Comparison of ENCODE assay signal across 9 mouse cellular contexts in the genomic region with DNA sequence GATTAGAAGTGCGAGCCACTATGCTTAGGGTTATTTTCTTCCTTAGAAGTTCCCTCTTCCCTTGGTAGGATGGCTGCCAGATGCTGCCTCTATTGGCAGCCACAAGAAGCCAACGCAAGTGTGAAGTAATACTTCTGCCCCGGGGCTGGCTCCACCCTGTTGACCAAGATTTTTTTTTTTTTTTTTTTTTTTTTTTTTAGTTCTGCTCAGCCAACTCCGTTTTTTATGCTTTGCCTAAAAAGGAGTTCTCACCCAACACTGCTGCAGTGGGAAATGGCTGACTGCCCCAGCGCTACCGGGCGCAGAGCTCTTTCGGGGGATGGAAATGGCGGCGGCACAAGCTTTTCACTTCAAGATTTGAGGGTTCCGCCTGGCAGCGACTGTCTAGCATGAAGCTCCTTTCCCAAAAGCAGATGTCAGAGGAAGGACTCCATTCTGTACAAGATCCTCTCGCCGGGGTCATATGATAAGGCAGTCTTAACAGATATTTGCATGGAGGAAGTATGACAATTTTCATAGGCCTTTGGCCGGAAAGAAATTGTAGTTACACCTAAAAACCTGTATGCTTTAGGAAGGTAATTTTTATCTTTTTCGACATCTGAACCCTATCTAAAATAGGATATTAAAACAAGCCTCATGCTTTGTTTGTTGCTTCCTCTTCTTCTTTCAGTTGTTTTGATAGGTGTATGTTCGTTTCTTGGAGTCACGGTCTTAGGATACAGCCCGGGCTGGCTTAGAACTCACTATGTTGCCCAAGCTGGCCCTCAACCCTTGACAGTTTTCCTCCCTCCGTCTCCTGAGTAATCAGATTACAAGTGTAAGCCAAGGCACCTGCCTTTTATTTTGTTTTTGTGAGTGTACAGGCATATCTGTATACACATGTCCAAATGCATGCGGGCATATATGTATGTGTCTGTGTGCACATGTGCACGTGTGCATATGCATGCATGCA. TPM values are rescaled to one million over a fixed set of nuclear protein-coding genes. Genes with fewer than 3 reads are reported as not detected.
A peak's percentile ranks its signal among the peaks of the same experiment; 100 is the strongest.
DNase-seq lines count a peak whose midpoint lies in the region; ATAC-seq and TF ChIP-seq lines count a peak whose summit lies in the region.
"Had no signal": no experiment of that assay in that cellular context is flagged by ENCODE, and none has a peak within 500 bp of the region (broad histone marks: within the 10 kb centered on the region; RNA-seq: fewer than 3 reads in every experiment).

No protein-coding gene starts in this region.

- H3K4me3 ChIP-seq in heart, embryonic 12.5 days, result no peak overlapping the region
- no peak overlapping the region for H3K4me3 ChIP-seq in stomach, postnatal 0 days (ENCODE audit: low read depth, low read length)
- no peak overlapping the region for H3K4me3 ChIP-seq in neural tube, embryonic 15.5 days (replicated peaks)
- H3K4me3 ChIP-seq: neural tube, embryonic 12.5 days had no signal

- TF ChIP-seq CTCF in stomach, postnatal 0 days (IDR thresholded peaks at IDR 0.05; ENCODE audit: low read depth), result no peak

- peak; percentile 33 to 55 for DNase-seq in heart, adult 18-20 months
- DNase-seq in NIH3T3 (ENCODE audit: low read depth), result peak; percentile 80
- DNase-seq in liver, result peak; percentile 20
- no peak for DNase-seq in stomach, postnatal 0 days (ENCODE audit: low spot score)
- no peak for DNase-seq in urinary bladder, postnatal 25 days (ENCODE audit: low spot score)

- no peak for ATAC-seq in heart, embryonic 12.5 days (ENCODE audit: insufficient number of reproducible peaks, low FRiP score)
- ATAC-seq in neutrophil, adult 5-6 weeks (ENCODE audit: extremely low read depth, insufficient number of reproducible peaks, low FRiP score, poor library complexity, severe bottlenecking), result peak; percentile 74
- ATAC-seq in stomach, postnatal 0 days (ENCODE audit: low FRiP score, low TSS enrichment), result no peak
- ATAC-seq in neural tube, embryonic 15.5 days (ENCODE audit: low FRiP score), result no peak

- H3K4me1 ChIP-seq in heart, embryonic 12.5 days (replicated peaks), result peaks cover 7% of the 10 kb centered on the region; the same call in 1 of the 2 replicates
- no peaks in the 10 kb centered on the region; the same call in 1 of the 2 replicates for H3K4me1 ChIP-seq in stomach, postnatal 0 days (replicated peaks; ENCODE audit: control insufficient read depth, insufficient read depth)
- no peaks in the 10 kb centered on the region for H3K4me1 ChIP-seq in neural tube, embryonic 15.5 days
- H3K4me1 ChIP-seq: neural tube, embryonic 12.5 days had no signal

- WGBS in heart, embryonic 12.5 days, result 75% methylated on average over 22 of the region's 22 CpGs
- WGBS in stomach, postnatal 0 days, result 82% methylated on average over 22 of the region's 22 CpGs
- WGBS in neural tube, embryonic 15.5 days, result 88% methylated on average over 22 of the region's 22 CpGs

- no peak overlapping the region for H3K4me2 ChIP-seq in heart, embryonic 12.5 days
- no peak overlapping the region for H3K4me2 ChIP-seq in stomach, postnatal 0 days (replicated peaks; ENCODE audit: low read depth)
- H3K4me2 ChIP-seq in neural tube, embryonic 15.5 days, result no peak overlapping the region
- H3K4me2 ChIP-seq: neural tube, embryonic 12.5 days had no signal

- TF ChIP-seq EP300 in stomach, postnatal 0 days (optimal IDR thresholded peaks at IDR 0.05), result no peak

- no peak overlapping the region for H3K9ac ChIP-seq in heart, embryonic 12.5 days
- H3K9ac ChIP-seq in stomach, postnatal 0 days (ENCODE audit: low read length), result no peak overlapping the region
- H3K9ac ChIP-seq in neural tube, embryonic 15.5 days (replicated peaks), result no peak overlapping the region
- H3K9ac ChIP-seq: neural tube, embryonic 12.5 days had no signal

- peaks cover 16% of the 10 kb centered on the region for H3K27me3 ChIP-seq in heart, embryonic 12.5 days (replicated peaks)
- H3K27me3 ChIP-seq in stomach, postnatal 0 days (ENCODE audit: control insufficient read depth, insufficient read depth, low read length), result no peaks in the 10 kb centered on the region
- H3K27me3 ChIP-seq in neural tube, embryonic 15.5 days (replicated peaks), result no peaks in the 10 kb centered on the region
- H3K27me3 ChIP-seq: neural tube, embryonic 12.5 days had no signal

- H3K36me3 ChIP-seq in heart, embryonic 12.5 days, result no peaks in the 10 kb centered on the region
- H3K36me3 ChIP-seq in stomach, postnatal 0 days (ENCODE audit: control insufficient read depth, insufficient read depth, low read length), result no peaks in the 10 kb centered on the region
- no peaks in the 10 kb centered on the region for H3K36me3 ChIP-seq in neural tube, embryonic 15.5 days
- H3K36me3 ChIP-seq: neural tube, embryonic 12.5 days had no signal

- no peak overlapping the region for H3K27ac ChIP-seq in heart, embryonic 12.5 days (ENCODE audit: poor library complexity, severe bottlenecking)
- H3K27ac ChIP-seq in stomach, postnatal 0 days (replicated peaks), result no peak overlapping the region
- H3K27ac ChIP-seq in neural tube, embryonic 15.5 days (replicated peaks), result no peak overlapping the region
- H3K27ac ChIP-seq: neural tube, embryonic 12.5 days had no signal

- no peaks in the 10 kb centered on the region for H3K9me3 ChIP-seq in heart, embryonic 12.5 days (replicated peaks)
- no peaks in the 10 kb centered on the region for H3K9me3 ChIP-seq in stomach, postnatal 0 days (ENCODE audit: control insufficient read depth, low read length)
- H3K9me3 ChIP-seq in neural tube, embryonic 15.5 days (replicated peaks), result no peaks in the 10 kb centered on the region
- H3K9me3 ChIP-seq: neural tube, embryonic 12.5 days had no signal

RNA-seq across cellular contexts. Expression of gene Exoc6, which starts 54.6 kb away (rescaled TPM):
- total RNA-seq in heart, adult 18-20 months (2021), result 10 to 100 TPM; 32.9 to 33.2 TPM
- 21.7 and 21.8 TPM in 2 replicates for polyA plus RNA-seq in heart, embryonic 12.5 days (2016; fragmentation: Nextera tagmentation; extraction: Ambion mirVana)
- 65.1 and 69.9 TPM in 2 replicates for total RNA-seq in neutrophil, adult 5-6 weeks (2017)
- 8.7 and 9.0 TPM in 2 replicates for polyA plus RNA-seq in stomach, postnatal 0 days (2015; fragmentation: Nextera tagmentation; extraction: Ambion mirVana)
- polyA plus RNA-seq in neural tube, embryonic 15.5 days (2015; fragmentation: Nextera tagmentation; extraction: Ambion mirVana), result 19.7 and 20.3 TPM in 2 replicates

Comparison
In these comparisons a context has a peak if more than half of its experiments do, and no peak if none do; other contexts are left out.
1. DNase-seq: peak in heart, adult 18-20 months (2 of 2), NIH3T3 (single experiment) and liver (single experiment); none in stomach, postnatal 0 days (single experiment) and urinary bladder, postnatal 25 days (single experiment).